Mouse (Mus musculus) lung, postnatal 14 days (tissue): ENCODE results near the gene Tbl1x.

ENCODE experiments used
- DNase-seq: peaks from one replicate; pipeline ENCODE4 v3.0.0; 2021

Tbl1x gene

DNA sequence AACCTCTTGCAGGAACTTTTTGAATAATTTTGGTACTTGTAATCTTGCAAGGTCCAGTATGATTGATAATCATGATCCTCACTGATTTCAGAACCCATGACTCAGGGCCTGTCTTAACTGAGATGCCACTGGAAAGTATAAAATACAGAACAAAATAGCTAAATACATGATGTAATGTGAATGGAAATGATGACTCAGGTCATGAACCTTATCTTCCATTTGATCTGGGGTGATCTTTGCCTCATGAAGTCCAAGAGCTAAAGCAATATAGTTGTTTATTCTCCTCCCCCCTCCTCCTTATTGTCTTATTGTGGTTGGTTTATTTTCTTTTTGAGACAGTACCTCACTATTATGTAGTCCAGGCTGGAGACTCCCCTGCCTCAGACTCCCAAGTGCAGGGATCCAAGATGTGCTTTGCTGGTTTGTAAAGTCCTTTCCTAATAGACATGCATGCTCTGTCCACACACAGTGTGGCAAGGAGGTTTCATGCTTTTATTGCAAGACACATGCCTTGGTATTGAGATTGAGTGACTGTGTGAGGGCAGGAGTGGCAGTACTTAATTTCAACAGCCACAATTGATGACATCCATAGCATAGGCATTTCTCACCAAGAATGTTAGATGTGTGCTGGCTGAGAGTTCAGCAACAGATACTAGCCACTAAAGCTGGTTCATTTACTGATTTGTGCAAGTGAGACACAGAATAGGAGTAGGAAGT, 34.7 kb downstream of the Tbl1x start:
- no peak for DNase-seq

DNA sequence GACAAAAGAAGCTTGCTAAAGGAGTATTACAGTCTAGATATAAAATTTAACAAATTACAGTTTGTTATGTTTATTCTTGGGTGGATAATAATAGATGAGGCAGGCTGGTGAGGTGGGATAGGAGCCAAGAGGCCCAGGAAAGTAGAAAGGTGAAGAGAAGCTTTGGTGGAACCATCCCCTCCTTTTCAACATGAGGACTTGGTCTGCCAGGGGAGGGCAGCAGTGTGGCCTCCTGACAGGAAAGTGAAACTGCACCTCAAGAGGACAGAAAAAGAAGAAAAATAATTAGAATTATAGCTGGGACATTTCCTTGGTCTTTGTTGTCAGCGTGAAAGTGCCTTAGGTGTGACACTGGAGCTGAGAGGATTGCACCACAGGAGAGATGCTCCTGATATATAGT, 35.6 kb downstream of the Tbl1x start:
- no peak for DNase-seq

DNA sequence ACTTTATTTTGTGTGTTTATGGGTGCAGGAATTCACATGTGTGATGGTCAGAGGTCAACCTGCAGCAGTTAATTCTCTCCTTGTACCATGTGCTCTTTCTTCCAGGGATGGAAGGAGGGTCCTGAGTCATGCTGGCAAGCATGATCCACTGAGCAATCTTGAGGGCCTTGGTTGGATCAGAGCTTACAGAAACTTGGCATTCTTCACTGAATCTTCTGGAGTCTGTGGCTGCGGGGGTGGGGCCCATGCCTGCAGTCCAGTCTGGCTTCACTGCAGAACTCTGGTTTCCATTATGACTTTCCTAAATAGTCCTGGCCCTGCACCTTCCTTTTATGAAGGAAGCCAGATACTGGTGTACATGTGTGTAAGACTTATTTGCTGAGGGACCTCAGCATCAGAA, 38.1 kb downstream of the Tbl1x start:
- DNase-seq = peak; percentile 16

DNA sequence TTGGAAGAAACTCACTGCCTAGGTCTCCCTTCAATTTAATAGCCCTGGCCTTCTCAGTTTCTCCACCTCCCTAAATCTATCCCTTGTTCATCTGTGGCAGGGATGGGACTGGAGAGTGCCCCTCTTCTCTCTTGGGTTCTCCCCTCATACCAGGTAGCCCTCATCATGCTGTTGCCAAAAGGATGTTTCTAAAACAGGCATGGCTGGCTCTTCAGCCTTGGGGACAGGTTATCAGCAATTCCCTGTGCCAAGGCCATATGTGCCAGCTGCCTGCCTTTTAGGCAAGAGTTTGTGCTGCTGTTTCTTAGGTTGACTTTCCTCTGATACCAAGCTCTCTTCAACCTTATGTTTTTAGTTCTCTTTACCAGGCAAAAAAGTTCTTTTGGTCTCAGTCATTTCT, 39.6 kb downstream of the Tbl1x start:
- no peak for DNase-seq

DNA sequence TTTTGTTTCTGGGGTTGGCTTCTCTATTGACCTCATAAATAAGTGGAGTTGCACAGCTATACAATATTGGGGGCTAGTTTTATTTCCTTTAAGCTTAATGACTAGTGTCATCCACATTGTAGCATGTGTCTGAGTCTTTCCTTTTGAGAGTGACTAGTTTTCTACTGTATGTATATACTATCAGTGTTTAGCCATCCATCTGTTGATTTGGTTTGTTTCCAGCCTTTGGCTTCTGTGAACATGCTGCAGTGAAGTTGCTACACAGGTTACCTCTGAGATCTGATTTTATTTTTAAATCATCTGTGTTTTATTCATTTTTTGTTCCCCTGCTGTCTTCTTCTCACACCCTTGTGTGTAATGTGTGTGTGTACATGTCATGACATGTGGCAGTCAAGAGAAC, 40.5 kb downstream of the Tbl1x start:
- no peak for DNase-seq

DNA sequence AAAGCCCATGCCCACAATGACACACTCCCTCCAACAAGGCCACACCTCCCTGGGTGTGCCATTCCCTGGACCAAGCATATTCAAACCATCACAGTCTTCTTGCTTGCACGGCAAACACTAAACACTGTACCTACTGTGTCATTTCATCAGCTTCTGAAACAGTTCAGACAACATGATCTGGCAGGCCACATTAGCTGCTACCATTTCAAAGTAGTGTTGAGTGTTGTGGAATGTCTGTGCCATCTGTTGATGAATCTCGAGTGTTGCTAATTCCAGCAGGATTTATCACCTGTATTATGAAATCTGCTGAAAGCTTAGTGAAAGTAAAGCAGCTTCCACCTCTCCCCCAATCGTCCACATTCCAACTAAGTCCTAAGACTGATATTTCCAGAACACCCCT, 41.3 kb downstream of the Tbl1x start:
- DNase-seq = no peak

DNA sequence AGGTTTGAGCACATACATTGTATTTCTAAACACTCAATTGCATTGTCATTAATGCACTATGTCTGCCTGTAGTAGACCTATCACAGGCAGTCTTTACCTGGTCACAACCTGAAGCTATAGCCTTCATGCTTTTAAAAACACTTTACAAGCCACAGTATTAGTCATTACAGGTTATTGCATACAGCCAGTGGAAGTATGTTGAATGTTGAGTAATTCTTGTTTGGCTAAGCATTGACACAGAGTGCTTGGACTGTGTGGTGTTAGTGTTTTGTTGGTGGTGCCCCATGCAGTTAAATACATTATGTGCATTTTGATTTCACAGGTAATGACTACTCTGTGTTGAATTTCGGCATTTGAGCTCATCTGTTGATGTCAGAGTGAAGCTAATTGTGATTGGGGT, 45.2 kb downstream of the Tbl1x start:
- DNase-seq = no peak

DNA sequence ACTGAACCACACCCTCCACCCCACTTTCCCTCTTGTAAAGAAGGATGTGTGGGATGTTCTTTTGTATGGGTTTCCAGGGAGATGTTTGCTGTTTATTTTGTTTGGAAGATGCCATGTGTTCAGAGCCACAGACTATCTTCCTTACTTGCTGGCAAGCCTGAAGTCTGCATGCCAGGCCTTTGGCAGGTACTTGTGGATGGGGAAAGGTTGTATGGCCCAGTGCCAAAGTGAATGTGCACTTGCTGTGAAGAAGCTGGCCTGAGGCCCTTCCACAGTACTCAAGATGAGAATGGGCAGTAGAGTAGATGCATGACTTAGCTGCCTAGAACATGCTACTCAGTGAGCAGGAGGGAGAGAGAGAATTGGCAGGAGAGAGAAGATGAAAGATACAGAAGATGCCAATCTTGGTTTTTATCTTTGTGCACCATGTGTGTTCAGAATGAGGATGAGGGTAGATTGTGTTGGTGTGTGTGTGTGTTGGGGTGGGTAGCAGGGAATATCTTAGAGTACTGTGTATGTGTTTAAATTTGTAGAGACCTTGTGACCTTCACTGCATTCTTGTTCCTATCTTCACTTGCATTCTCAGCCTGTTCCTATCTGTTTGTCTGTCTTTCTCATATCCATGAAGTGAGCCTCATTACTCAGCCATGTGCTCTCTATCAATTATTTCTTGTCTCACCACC, 48.5 kb downstream of the Tbl1x start:
- peak; percentile 42 for DNase-seq

DNA sequence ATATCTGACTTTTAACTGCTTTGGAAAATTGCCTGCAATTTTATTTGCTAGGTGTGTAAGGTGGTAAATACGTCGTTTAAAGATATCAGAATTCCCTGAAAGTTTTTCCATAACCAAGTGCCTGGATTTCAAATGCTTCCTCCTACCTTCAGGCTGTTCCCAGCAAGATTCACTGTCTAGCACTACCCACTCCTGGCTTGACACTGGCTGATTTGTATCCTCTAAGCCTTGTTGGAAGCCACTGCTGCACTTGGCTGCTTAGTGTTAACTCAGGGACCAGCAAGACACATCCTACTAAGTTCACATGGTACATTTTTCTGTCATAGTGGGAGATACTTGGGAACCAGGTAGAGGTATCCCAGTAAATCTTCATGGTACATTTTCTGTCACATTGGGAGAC, 52.8 kb downstream of the Tbl1x start:
- no peak for DNase-seq

DNA sequence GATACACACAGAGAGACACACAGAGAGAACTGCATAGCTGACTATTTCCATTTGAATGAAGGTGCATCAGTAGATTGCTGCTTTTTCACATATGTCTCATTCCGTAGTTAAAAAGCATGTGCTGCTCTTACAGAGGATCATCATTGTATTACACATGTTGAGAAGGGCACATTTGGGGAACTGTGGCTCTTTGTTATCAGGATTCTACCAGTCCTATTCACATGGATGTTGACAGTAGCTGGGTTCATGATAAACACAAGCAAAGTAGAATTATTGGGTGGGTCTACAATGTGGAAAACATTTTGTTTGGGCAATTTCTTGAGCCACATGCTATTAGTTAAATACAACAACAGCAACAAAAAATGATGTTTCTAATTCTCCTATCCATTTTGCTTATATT, 55.9 kb downstream of the Tbl1x start:
- no peak for DNase-seq

DNA sequence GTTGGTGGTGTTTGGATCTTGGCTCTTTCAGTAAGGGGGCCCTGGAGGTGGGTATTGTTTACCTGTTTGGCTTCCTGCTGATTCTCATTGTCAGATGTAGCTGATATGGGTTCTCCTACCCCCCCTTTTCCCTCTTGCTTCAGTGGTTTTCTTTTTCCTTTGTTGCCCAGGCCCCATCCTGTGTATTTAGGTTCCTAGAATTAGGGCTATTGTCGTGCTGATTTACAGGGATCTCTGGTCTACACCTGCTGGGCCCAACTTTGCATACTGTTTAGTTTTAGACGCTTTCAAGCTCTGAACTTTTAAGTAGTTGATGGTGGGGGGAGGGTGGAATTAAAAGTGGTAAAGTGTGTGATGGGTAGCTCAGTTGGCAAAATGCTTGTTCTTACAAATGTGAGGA, 57.2 kb downstream of the Tbl1x start:
- DNase-seq = no peak

DNA sequence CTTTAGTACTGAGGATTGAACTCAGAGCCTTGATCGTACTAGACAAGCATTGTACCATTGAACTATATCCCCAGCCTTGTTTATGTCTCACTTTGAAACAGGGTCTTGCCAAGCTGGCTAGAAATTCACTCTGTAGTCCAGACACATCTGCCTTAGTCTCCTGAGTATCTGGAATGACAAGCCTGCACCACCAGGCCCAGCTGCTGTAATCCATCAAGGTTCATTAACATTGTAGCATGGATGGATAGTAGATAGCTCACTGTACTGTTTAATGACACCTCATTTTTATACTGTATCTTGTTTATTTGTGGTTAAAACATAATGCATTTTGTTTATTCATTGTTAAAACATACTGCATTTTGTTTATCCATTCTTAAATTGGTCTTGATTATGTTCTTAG, 62.9 kb downstream of the Tbl1x start:
- no peak for DNase-seq

DNA sequence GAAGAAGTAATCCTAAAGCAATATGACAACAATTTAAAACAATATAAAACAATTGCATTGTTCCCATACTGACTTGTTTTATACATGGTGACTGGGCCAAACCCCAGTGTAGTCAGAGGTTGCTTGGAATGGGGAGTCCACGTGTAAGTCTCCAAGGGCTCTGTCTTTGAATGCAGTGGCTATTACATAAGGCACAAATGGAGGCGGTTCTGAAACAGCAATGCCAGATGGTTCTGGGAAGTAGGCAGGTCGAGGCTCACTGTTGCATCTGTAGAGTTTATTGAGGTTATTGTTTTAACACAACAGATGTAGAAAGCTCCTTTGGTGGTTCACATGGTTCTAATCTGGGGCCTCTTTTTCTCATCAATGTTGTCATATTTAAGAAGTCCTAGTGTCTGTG, 66.3 kb downstream of the Tbl1x start:
- DNase-seq = no peak

DNA sequence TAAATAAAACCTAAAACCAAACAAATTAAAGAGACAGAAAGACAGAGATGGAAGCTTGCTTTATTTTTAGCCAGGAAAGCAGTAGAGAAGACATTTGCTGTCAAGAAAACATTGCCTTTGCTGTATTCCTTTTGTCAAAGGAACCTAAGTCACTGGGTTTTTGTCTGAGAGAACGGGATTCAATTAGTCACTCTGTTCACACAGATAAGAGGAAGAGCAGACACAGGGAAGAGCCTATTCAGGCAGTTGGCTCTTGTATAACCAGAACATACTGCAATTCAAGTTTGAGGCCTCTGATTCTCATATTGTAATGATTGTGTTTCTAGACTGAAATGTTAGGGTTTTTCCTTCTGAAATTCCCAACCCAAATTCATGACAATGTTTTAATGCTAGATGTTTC, 67.4 kb downstream of the Tbl1x start:
- DNase-seq = no peak

DNA sequence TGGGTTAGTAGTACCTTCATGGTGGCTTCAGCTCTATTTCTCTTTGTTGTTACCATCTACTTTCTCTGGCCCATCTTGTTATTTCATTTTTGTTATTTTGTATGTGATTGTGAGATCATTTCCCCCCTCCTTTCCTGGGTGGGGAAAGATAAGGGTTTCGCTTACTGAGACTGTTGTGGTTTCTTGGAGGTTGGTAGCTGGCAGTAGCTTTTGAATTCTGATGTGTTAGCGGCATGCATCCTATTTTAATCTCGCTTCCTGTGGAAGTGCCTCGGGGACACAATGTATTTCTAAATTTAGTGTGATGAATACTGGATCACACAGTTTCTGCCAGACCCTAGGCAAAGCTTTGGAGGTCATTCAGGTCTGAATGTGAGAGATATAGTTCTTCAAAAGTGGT, 69.2 kb downstream of the Tbl1x start:
- no peak for DNase-seq

DNA sequence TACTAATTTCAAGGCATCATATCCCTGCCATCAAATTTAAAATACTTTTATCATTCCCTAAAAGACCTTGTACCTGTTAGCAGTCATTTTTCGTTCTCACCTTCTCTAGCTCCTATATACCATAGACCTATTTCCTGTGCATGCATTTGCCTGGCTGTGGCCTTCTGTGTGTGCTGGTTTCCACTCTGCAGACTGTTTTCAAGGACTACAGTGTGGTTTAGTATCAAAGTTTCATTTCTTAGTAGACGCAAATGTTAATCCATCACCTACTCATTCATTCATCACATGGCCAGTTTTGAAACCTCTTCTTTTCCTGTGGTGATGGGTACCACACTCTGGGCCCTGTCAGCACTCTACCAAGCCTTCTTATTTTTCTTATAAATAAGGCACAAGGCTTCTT, 75.2 kb downstream of the Tbl1x start:
- no peak for DNase-seq

DNA sequence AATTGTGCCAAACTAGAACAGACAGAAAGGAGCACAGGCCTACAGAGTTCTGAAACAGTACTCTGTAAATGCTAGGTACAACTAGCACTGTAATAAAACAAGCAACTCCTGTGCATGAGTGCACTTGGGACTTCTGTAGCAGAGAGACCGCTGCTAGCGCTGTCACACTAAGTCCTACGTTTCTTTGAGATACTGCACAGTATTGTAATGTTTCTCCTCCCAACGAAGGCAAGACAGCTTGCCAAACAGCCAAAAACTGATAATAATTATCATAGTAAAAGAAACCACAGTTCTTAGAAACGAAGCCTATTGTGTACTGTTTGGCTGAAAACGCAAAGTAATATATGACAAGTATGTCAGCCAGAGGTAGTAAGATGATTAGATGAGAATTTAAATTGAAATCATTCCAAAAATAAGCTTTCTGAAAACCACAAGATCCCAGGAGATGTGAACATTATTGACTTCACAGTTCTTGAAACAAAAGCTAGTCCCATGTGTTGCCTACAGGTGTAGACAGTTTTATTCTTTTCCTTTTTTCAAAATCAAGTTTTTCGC, 83.9 kb downstream of the Tbl1x start:
- no peak for DNase-seq

DNA sequence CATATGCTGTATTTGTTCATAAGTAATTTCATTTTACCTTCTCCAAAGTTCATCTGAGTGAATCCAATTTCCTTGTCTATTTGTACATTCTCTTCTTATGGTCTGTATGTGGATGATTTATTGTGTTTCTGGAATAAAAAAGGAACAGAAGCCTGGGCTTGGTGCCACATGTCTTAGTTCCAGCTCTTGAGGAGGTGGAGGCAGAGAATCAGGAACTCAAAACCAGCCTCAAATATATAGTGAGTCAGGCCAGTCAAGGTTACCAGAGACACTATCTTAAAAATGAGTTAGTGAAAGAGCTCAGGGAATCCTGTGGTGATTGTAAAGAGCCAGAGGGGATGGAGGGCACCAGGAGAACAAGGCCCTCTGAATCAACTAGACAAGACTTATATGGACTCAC, 86.9 kb downstream of the Tbl1x start:
- DNase-seq = no peak

DNA sequence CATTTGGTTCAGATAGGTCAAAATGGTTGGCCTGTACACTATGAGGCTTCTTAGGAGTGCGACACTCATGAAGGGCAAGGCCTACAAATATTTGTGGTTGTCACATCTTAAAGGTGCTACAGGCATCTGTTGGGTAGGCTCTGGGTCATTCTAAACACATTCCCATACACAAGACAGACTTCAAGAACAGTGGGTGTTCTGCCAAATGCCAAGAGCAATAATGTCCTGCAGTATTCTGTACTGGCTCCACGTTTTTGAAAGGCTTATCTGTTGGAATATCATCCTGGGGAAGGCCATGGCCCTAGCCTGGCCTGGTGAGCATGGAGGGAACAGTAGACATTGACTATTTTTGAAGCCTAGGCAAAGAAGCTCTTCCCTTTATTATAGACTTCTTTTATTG, 87.9 kb downstream of the Tbl1x start:
- no peak for DNase-seq

DNA sequence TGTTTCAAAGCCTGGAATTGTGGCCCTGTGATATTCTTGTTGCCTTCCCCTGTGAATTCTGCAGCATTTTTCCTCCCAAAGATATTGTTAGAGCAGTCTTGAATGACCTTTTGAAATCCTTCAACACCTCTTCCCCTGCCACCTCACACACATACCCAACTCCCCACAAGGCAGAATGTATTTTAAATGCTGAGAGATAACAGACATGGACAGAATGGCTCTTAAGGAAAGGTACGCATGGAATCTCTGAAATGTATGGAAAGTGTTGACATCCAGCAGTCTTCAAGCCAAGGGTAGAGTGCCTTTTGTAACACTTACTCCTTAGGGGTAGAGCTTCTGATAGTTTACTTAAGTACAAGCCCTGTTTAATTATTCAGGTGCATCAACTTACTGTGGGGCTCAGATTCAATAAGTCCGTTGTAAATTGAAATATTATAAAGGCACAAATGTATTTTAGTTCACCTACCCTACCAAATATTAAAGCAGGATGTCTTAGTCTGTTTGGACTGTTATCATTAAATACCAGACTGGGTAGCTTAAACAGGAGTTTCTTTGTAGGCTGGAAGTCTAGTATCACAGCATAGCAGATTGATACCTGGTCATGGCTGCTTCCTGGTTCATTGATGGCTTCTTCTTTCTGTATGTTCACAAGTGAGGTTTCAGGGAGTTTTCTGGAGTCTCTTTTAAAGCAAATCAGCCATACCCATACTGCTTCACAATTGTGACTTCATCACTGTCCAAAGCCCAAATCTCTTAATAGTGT, 92.9 kb downstream of the Tbl1x start:
- DNase-seq = no peak

DNA sequence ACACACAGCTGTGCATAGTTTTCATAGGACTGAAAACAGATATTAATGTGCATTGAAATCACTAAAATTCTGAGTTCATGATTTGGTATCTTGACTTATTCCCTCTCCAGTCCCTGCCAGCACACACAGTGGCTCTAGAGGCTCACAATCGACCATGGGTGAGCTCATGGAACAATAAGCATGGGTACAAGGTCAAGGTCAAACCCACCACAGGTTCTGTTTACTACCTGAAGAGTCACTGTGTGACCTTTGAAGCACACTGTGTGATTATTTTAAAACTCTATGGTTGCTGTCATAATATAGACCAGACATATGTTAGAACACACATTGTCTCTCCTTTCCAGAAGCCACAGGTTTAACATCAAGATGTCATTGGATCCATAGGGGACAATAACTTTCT, 96.7 kb downstream of the Tbl1x start:
- no peak for DNase-seq

DNA sequence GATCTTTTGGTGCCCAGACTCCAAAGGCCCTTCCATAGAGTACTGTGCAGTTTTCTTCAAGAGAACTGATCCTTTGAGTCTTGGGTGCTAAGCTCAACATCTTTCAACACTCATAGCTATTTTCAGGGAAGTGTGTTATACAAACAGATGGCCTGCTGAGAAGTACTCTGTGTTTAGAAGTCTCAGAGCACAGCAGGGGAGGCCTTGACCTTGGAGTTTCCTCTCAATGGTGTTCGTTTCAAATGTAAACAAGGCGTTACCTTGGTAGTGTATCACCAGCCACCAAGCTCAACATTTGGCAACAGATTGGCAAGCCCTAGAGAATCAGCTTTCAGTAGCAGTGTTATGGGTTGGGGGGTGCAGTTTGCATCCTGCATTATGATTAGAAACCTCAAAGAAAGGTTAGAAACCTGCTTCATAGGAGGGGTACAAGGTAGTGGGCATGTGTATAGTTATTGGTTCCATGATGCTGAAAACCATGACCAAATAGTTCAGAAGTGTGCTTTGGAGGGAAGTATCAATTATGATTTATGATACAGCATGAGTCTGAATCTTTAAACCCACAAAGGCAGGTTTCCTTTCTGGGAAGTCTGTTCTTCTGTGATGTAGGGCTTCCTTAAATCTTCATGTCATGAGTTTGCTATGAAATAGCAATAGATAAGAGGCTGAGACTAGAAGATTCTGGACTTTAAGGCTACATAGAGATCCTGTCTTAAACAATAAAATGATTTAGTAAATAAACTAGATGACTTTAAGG, 98.3 kb downstream of the Tbl1x start:
- DNase-seq = no peak

DNA sequence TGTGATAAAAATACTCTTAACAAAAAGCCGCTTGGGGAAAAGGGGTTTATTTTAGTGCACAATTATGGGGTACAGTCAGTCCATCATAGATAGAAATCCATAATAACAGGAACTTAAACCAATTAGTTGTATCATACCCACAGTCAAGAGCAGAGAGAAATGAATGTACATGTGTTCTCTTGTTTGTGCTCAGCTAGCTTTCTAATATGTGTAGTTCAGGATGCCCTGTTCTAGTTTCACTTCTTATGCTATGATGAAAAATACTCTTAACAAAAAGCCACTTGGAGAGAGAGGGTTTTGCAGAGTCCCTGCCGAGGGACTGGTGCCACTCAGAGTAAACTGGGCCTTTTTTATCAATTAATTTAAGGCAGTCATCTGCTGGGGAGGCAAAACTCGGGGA, 101.1 kb downstream of the Tbl1x start:
- DNase-seq = no peak
